Mouse (Mus musculus) lung, adult 18-20 months (tissue): ENCODE measurements around the gene Pex5.
A peak's percentile ranks its signal among the peaks of the same experiment; 100 is the strongest.
"Not testable (repeated sequence)": the region's sequence is repeated elsewhere in the genome, so short reads cannot be mapped to it uniquely, and the experiment has no call there.

Experiments
- DNase-seq, 2 experiments: peaks; one replicate each; pipeline ENCODE4 v3.0.0; 2022; ENCODE audit warnings: mixed read lengths in 2 of 2

Pex5 gene

GRCm38 (mm10) chr6:124426604-124427003 lies 11.7 kb upstream of the Pex5 start:
- DNase-seq, result no peak

- no peak for DNase-seq
These were observed 10.7 kb upstream of the Pex5 start for GRCm38 (mm10) chr6:124425523-124425922.

GRCm38 (mm10) chr6:124425042-124425441 lies 10.2 kb upstream of the Pex5 start:
- DNase-seq, result peak; percentile 65 to 75

GRCm38 (mm10) chr6:124424068-124424498 lies 9.2 kb upstream of the Pex5 start:
- DNase-seq, result no peak

- no peak for DNase-seq
These were observed 3.8 kb upstream of the Pex5 start for GRCm38 (mm10) chr6:124418686-124419085.

GRCm38 (mm10) chr6:124415347-124416088 lies 651 bp upstream of the Pex5 start:
- peak; percentile 85 to 89 for DNase-seq

GRCm38 (mm10) chr6:124414150-124414926 lies 529 bp downstream of the Pex5 start:
- DNase-seq, result peak; percentile 30 to 45

GRCm38 (mm10) chr6:124413770-124414149 lies 1.1 kb downstream of the Pex5 start:
- DNase-seq, result no peak

GRCm38 (mm10) chr6:124408355-124408754 lies 6.5 kb downstream of the Pex5 start:
- DNase-seq, result no peak

- no peak for DNase-seq
These were observed 7.7 kb downstream of the Pex5 start for GRCm38 (mm10) chr6:124407180-124407579.

GRCm38 (mm10) chr6:124406326-124406725 lies 8.5 kb downstream of the Pex5 start:
- no peak for DNase-seq

GRCm38 (mm10) chr6:124399738-124400137 lies 15.1 kb downstream of the Pex5 start:
- no peak for DNase-seq

- not testable (repeated sequence) for DNase-seq
These were observed 19.9 kb downstream of the Pex5 start for GRCm38 (mm10) chr6:124394991-124395390.

GRCm38 (mm10) chr6:124380142-124380541 lies 34.7 kb downstream of the Pex5 start:
- no peak for DNase-seq

- peak; percentile 28 to 36 for DNase-seq
These were observed 35.5 kb downstream of the Pex5 start for GRCm38 (mm10) chr6:124379331-124379730.

- DNase-seq, result no peak
These were observed 37.2 kb downstream of the Pex5 start for GRCm38 (mm10) chr6:124377494-124378255.

GRCm38 (mm10) chr6:124376311-124376710 lies 38.6 kb downstream of the Pex5 start:
- DNase-seq, result no peak

GRCm38 (mm10) chr6:124375435-124375884 lies 39.4 kb downstream of the Pex5 start:
- DNase-seq, result peak; percentile 41 to 58

- DNase-seq, result no peak
These were observed 40.2 kb downstream of the Pex5 start for GRCm38 (mm10) chr6:124374683-124375082.

- no peak for DNase-seq
These were observed 41.2 kb downstream of the Pex5 start for GRCm38 (mm10) chr6:124373584-124374206.

- no peak for DNase-seq
These were observed 50.5 kb downstream of the Pex5 start for GRCm38 (mm10) chr6:124364328-124364727.

GRCm38 (mm10) chr6:124360549-124360948 lies 54.3 kb downstream of the Pex5 start:
- no peak for DNase-seq

- DNase-seq, result no peak
These were observed 55.9 kb downstream of the Pex5 start for GRCm38 (mm10) chr6:124358953-124359352.
